Mouse (Mus musculus) neural tube, embryonic 14.5 days (tissue): Measurements from ENCODE around the gene Tlr9. TPM values are rescaled to one million over a fixed set of nuclear protein-coding genes. Genes with fewer than 3 reads are reported as not detected.

Experiments
- microRNA counts: library from miRNA; unstranded; fragments of <30 nt; microRNA quantifications from one replicate; lab custom pipeline; 2016
- microRNA-seq: library from miRNA; unstranded; fragments of <30 nt; microRNA quantifications from one replicate; pipeline ENCODE4, GENCODE M21; 2016
- polyA plus RNA-seq: library from polyadenylated mRNA; unstranded; fragments of >200 nt; fragmentation: Nextera tagmentation; extraction: Ambion mirVana; gene quantifications from 2 replicates; pipeline ENCODE4 v1.2.1, GENCODE M21; 2014

Gene Tlr9
- polyA plus RNA-seq, 1 experiment from 2014 or later: 0.09 TPM

MicroRNAs encoded within 50 kb of the gene (microRNA counts, 519-probe panel; counts per million panel counts)
- 6,838 counts per million, percentile 95 among the panel's probes with 10 or more counts for microRNA mmu-let-7g (lab: Ali Mortazavi, UCI)

Small RNA genes within 50 kb of the gene (microRNA-seq; reads per million reads assigned to microRNA genes)
- 24,332 reads per million, percentile 99 among the genes with 10 or more reads in this experiment for gene Mirlet7g

Other genes with a start within 250 kb of the Tlr9 start
- 0.21 and 0.40 TPM in 2 replicates for gene Col6a4, start 125.8 kb upstream of the Tlr9 start, polyA plus RNA-seq
- 3.3 and 4.3 TPM in 2 replicates for gene Glyctk, start 64.5 kb upstream of the Tlr9 start, polyA plus RNA-seq
- gene Wdr82, start 51.7 kb upstream of the Tlr9 start, polyA plus RNA-seq: 37.4 and 40.4 TPM in 2 replicates
- gene Ppm1m, start 22.9 kb upstream of the Tlr9 start, polyA plus RNA-seq: 11.1 and 14.4 TPM in 2 replicates
- 44.2 and 48.4 TPM in 2 replicates for gene Twf2, start 19.5 kb upstream of the Tlr9 start, polyA plus RNA-seq
- gene Alas1, start 26.1 kb downstream of the Tlr9 start, polyA plus RNA-seq: 99.7 and 104 TPM in 2 replicates
- 4.5 and 5.8 TPM in 2 replicates for gene Poc1a, start 58.5 kb downstream of the Tlr9 start, polyA plus RNA-seq
- 18.7 and 19.3 TPM in 2 replicates for gene Dusp7, start 146.0 kb downstream of the Tlr9 start, polyA plus RNA-seq
- 719 and 757 TPM in 2 replicates for gene Rpl29, start 206.9 kb downstream of the Tlr9 start, polyA plus RNA-seq
- gene Acy1, start 215.7 kb downstream of the Tlr9 start, polyA plus RNA-seq: 20.3 and 22.5 TPM in 2 replicates
- 8.6 TPM in 2 replicates for gene Abhd14b, start 224.9 kb downstream of the Tlr9 start, polyA plus RNA-seq
- 59.5 and 66.9 TPM in 2 replicates for gene Abhd14a, start 225.1 kb downstream of the Tlr9 start, polyA plus RNA-seq
- 166 and 182 TPM in 2 replicates for gene Pcbp4, start 230.7 kb downstream of the Tlr9 start, polyA plus RNA-seq
- gene Gpr62, start 243.3 kb downstream of the Tlr9 start, polyA plus RNA-seq: 1.5 and 1.7 TPM in 2 replicates